Mouse (Mus musculus) heart, postnatal 0 days (tissue): ENCODE data around the gene Bcr. TPM values are rescaled to one million over a fixed set of nuclear protein-coding genes. Genes with fewer than 3 reads are reported as not detected.
A peak's percentile ranks its signal among the peaks of the same experiment; 100 is the strongest.

Experiments
- ATAC-seq: fragments of 200-750 bp; cut with Nextera tagmentation; 2 replicates; pipeline ENCODE4 v1.8.0; 2017; ENCODE audit warnings: low read depth, moderate number of reproducible peaks, moderate library complexity; ENCODE audit not compliant: insufficient read depth
- DNase-seq: peaks from one replicate; pipeline ENCODE4 v3.0.0-alpha.2; 2016; ENCODE audit warnings: low spot score
- H3K27ac ChIP-seq: fragments of 300-500 bp; sonication (generic); 2 replicates; pipeline ENCODE4 v1.5.1; 2014; ENCODE audit warnings: low read depth, mild to moderate bottlenecking
- H3K27me3 ChIP-seq: fragments of 300-500 bp; sonication (generic); 2 replicates; pipeline ENCODE4 v1.6.1; 2014; ENCODE audit warnings: low read length, mixed read lengths; ENCODE audit not compliant: control insufficient read depth, insufficient read depth
- H3K36me3 ChIP-seq: fragments of 300-500 bp; sonication (generic); replicated peaks from 2 replicates; pipeline ENCODE4 v1.6.1; 2014; ENCODE audit warnings: low read length, mixed read lengths; ENCODE audit not compliant: control insufficient read depth, insufficient read depth
- H3K4me1 ChIP-seq: fragments of 300-500 bp; sonication (generic); 2 replicates; pipeline ENCODE4 v1.6.1; 2014; ENCODE audit warnings: antibody characterized with exemption; ENCODE audit not compliant: control insufficient read depth, insufficient read depth
- H3K4me2 ChIP-seq: fragments of 300-500 bp; sonication (generic); 2 replicates; pipeline ENCODE4 v1.6.1; 2014; ENCODE audit warnings: low read depth, mild to moderate bottlenecking, low read length, moderate library complexity
- H3K4me3 ChIP-seq: fragments of 300-500 bp; sonication (generic); 2 replicates; pipeline ENCODE4 v1.5.1; 2014; ENCODE audit warnings: low read depth, low read length
- H3K9ac ChIP-seq: fragments of 300-500 bp; sonication (generic); replicated peaks from 2 replicates; pipeline ENCODE4 v1.6.1; 2014; ENCODE audit warnings: low read depth, low read length, mixed read lengths
- H3K9me3 ChIP-seq: fragments of 300-500 bp; sonication (generic); replicated peaks from 2 replicates; pipeline ENCODE4 v1.6.1; 2016; ENCODE audit warnings: low read length; ENCODE audit not compliant: control insufficient read depth
- CTCF ChIP-seq: IDR thresholded peaks from 2 replicates; pipeline ENCODE4 v1.5.1; 2016; ENCODE audit warnings: antibody characterized with exemption, control low read depth, low read depth
- EP300 ChIP-seq: IDR thresholded peaks from 2 replicates; pipeline ENCODE4 v1.6.1; 2016; ENCODE audit warnings: antibody characterized with exemption, low read depth
- WGBS: fragments of 180-500 bp; shearing (Covaris S2); extraction: QIAGEN DNeasy Blood & Tissue Kit; methylation state at CpG from one replicate; pipeline ENCODE4 v1.1.7; 2014; 5-methylcytosine and 5-hydroxymethylcytosine counted together
- polyA plus RNA-seq: library from polyadenylated mRNA; unstranded; fragments of >200 nt; fragmentation: Nextera tagmentation; extraction: Ambion mirVana; gene quantifications from 2 replicates; pipeline ENCODE4 v1.2.1, GENCODE M21; 2015
- total RNA-seq: library from RNA; depleted of rRNA; stranded (reverse); fragments of >200 nt; gene quantifications from 2 replicates; pipeline ENCODE4 v1.2.3, GENCODE M21; 2014; ENCODE audit warnings: low replicate concordance

Gene Bcr
- total and polyA plus RNA-seq, 2 experiments from 2014 or later, result 9.3 to 12.1 TPM

DNA sequence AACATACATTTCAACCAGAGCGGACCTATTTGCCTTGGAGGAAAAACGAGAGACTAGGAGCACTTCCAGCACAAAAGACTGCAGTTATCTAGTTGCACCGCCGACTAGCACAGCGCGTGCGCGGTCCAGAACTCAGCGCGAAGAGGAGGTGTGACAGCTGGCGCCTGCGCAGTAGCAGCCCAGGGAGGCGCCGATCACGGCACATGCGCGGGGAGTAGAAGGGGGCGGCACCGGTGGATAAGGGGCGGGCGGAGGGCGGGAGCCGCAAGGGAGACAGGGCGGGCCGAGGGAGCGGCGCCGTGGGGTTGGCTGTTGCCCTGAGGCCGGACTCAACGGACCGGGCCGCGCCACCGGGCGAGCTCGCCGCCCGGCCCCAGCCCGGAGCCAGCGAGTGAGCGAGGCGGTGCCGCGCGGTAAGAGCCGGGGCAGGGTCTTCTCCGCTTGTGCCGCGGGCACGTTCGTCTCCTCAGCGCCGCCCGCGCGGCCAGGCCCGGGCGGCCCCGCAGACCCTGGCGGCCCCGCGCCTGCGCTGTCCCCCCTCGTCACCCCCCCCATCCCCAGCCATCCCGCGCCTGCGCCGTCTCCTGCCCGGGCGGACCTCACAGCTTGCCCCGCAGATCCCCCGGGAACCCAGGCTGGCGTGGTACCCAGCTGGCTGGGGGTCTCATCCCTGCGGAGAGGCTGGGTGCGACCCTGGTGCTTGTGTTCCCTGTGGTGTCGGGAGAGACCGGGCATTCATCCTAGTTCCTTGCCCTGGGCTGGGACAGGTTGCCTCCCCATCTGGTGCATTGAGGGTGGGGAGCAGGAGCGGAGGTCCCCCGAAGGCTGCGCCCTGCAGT lies 151.6 kb downstream of the Bcr start, which contains the start of gene Specc1l:
Gene Specc1l, plus strand, starts transcription at position 267 of the 839 bp plus-strand sequence.
- peaks cover 5% of the 10 kb centered on the region; the same call in 1 of the 2 replicates for H3K4me1 ChIP-seq
- no peaks in the 10 kb centered on the region for H3K27me3 ChIP-seq
- 0% methylated on average over 60 of the region's 80 CpGs for WGBS
- peak within 1 kb of the TSS; percentile 98 for H3K27ac ChIP-seq
- DNase-seq (peak; percentile 97), ATAC-seq (peak; percentile 99)
- no peak for TF ChIP-seq CTCF
- no peak for TF ChIP-seq EP300
- peak within 1 kb of the TSS; percentile 72 for H3K4me3 ChIP-seq
- peak within 1 kb of the TSS; percentile 84 for H3K9ac ChIP-seq
- H3K9me3 ChIP-seq, result no peaks in the 10 kb centered on the region
- peak within 1 kb of the TSS; percentile 90 for H3K4me2 ChIP-seq
- H3K36me3 ChIP-seq, result no peaks in the 10 kb centered on the region

DNA sequence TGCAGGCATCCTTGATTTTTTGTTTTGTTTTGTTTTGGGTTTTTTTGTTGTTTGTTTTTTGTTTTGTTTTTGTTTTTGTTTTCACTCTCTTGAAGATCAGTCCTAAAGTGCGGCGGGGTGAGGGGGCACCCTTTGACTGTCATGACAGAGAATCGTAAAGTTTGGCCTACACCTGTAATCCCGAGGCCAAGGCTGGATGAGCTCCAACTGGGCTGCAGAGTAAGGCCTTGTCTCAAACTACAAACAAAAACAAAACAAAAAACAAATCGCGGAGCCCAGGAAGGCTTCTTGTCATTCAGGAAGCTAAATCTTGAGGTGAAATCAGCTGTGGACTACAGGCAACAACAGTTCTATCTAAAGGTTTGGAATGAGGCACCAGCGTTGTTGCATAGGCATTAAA lies 152.6 kb downstream of the Bcr start:
- Histone ChIP-seq H3K4me1 (peaks cover 5% of the 10 kb centered on the region; the same call in 1 of the 2 replicates), H3K36me3 (no peaks in the 10 kb centered on the region), H3K27ac (no peak overlapping the region), H3K9me3 (no peaks in the 10 kb centered on the region), H3K9ac (peak overlapping the region; percentile 84; the same call in 1 of the 2 replicates), H3K4me2 (peak overlapping the region; percentile 90), H3K27me3 (no peaks in the 10 kb centered on the region), H3K4me3 (peak overlapping the region; percentile 72)
- 48% methylated on average over 7 of the region's 7 CpGs for WGBS
- DNase-seq (no peak), ATAC-seq (no peak)
- TF ChIP-seq CTCF, result no peak
- no peak for TF ChIP-seq EP300

GRCm38 (mm10) chr10:75220722-75221121 lies 160.3 kb downstream of the Bcr start:
- DNase-seq (no peak), ATAC-seq (no peak)
- Histone ChIP-seq H3K4me3 (no peak overlapping the region), H3K4me2 (no peak overlapping the region), H3K9ac (no peak overlapping the region), H3K36me3 (no peaks in the 10 kb centered on the region), H3K9me3 (no peaks in the 10 kb centered on the region), H3K27ac (no peak overlapping the region), H3K4me1 (peaks cover 37% of the 10 kb centered on the region), H3K27me3 (no peaks in the 10 kb centered on the region)
- TF ChIP-seq CTCF, result no peak
- WGBS, result 83% methylated on average over 3 of the region's 3 CpGs

DNA sequence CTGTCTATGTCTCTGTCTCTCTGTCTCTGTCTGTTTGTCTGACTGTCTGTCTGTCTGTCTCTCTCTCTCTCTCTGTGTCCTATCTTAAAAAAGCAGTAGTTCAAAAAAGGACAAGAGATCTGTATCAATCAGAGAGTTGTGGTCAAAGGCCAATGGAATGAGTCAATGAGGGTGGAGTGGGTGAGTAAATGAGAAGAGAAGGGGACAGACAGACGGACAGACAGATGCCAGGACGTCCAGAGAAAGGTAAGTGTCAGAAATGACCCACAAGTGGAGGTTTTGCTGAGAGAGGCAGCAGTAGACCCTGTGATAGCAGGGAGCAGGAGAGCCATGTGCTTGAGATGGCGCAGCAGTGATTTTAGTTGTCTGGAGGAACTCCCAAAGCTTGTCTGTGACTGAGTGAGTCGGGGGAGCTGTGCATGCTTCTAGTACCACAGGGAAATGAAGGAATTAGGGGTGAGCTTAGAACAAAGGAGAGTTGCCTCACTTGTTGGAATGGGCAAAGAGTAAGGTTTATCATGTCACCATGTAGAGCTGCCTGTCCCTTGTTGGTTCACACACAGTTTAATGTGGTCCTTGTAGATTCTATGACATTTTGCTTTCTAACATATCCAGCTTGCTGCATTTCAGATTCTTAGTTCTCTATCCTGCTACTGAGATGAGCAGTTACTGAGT lies 161.7 kb downstream of the Bcr start:
- WGBS, result 56% methylated on average over 4 of the region's 4 CpGs

GRCm38 (mm10) chr10:75222611-75222998 lies 162.2 kb downstream of the Bcr start:
- Histone ChIP-seq H3K9ac (no peak overlapping the region), H3K4me2 (no peak overlapping the region), H3K27me3 (no peaks in the 10 kb centered on the region), H3K9me3 (no peaks in the 10 kb centered on the region), H3K36me3 (no peaks in the 10 kb centered on the region), H3K4me3 (no peak overlapping the region), H3K27ac (peak overlapping the region; percentile 44; the same call in 1 of the 2 replicates), H3K4me1 (peaks cover 37% of the 10 kb centered on the region)
- DNase-seq (no peak), ATAC-seq (no peak)
- no peak for TF ChIP-seq CTCF
- TF ChIP-seq EP300, result no peak
- 54% methylated on average over 5 of the region's 5 CpGs for WGBS

More for the DNA sequence above, 161.7 kb downstream of the Bcr start:
- no peak for TF ChIP-seq CTCF
- H3K9me3 ChIP-seq, result no peaks in the 10 kb centered on the region
- no peaks in the 10 kb centered on the region for H3K36me3 ChIP-seq
- H3K4me3 ChIP-seq, result no peak overlapping the region
- no peak overlapping the region for H3K9ac ChIP-seq
- no peak for DNase-seq
- H3K4me1 ChIP-seq, result peaks cover 37% of the 10 kb centered on the region
- ATAC-seq, result no peak
- H3K27ac ChIP-seq, result peak overlapping the region; percentile 44; the same call in 1 of the 2 replicates
- H3K4me2 ChIP-seq, result no peak overlapping the region
- H3K27me3 ChIP-seq, result no peaks in the 10 kb centered on the region
